Mouse (Mus musculus) C2C12 (cell line): ENCODE measurements around the gene Fbxw13. TPM values are rescaled to one million over a fixed set of nuclear protein-coding genes. Genes with fewer than 3 reads are reported as not detected.
"Not testable (repeated sequence)": the region's sequence is repeated elsewhere in the genome, so short reads cannot be mapped to it uniquely, and the experiment has no call there.

Experiments
- H3K27me3 ChIP-seq: one replicate; pipeline ENCODE4 v1.6.1; 2011; ENCODE audit not compliant: control insufficient read depth, insufficient read depth, insufficient read length
- H3K36me3 ChIP-seq: one replicate; pipeline ENCODE4 v1.6.1; 2011; ENCODE audit not compliant: control insufficient read depth, insufficient read depth
- H3K4me3 ChIP-seq: one replicate; pipeline ENCODE4 v1.5.1; 2011; ENCODE audit warnings: mild to moderate bottlenecking, control low read depth; ENCODE audit not compliant: poor library complexity, insufficient read depth, severe bottlenecking
- H3K79me2 ChIP-seq: one replicate; pipeline ENCODE4 v1.6.1; 2011; ENCODE audit not compliant: control insufficient read depth, insufficient read depth
- H3K79me3 ChIP-seq: one replicate; pipeline ENCODE4 v1.6.1; 2011; ENCODE audit warnings: low read depth, control low read depth
- H3ac ChIP-seq: one replicate; pipeline ENCODE3; 2011; ENCODE audit warnings: low read depth; ENCODE audit not compliant: control insufficient read depth, insufficient read length
- CEBPB ChIP-seq: IDR thresholded peaks from one replicate; pipeline ENCODE4 v1.6.1; 2011; ENCODE audit warnings: low read depth, mild to moderate bottlenecking, control low read depth, moderate library complexity
- CTCF ChIP-seq: IDR thresholded peaks from one replicate; pipeline ENCODE4 v1.5.1; 2011; ENCODE audit not compliant: control insufficient read depth, insufficient read depth, insufficient read length
- FOSL1 ChIP-seq: IDR thresholded peaks from one replicate; pipeline ENCODE4 v1.8.0; 2011; ENCODE audit warnings: mild to moderate bottlenecking, low read length; ENCODE audit not compliant: poor library complexity, insufficient read depth, severe bottlenecking
- MAX ChIP-seq: IDR thresholded peaks from one replicate; pipeline ENCODE4 v1.6.1; 2011; ENCODE audit warnings: mild to moderate bottlenecking, control low read depth
- MYOD1 ChIP-seq: IDR thresholded peaks from one replicate; pipeline ENCODE4 v1.6.1; 2011; ENCODE audit warnings: low read depth; ENCODE audit not compliant: control insufficient read depth, insufficient read length
- MYOG ChIP-seq: IDR thresholded peaks from one replicate; pipeline ENCODE4 v1.6.1; 2011; ENCODE audit not compliant: control insufficient read depth, insufficient read length; ENCODE audit errors: extremely low read depth
- USF1 ChIP-seq: IDR thresholded peaks from one replicate; pipeline ENCODE4 v1.6.1; 2011; ENCODE audit warnings: low read depth, mild to moderate bottlenecking, control low read depth, moderate library complexity
- polyA plus RNA-seq: library from polyadenylated mRNA; unstranded; fragments of >200 nt; fragmentation: generic; extraction: Trizol; gene quantifications from one replicate; pipeline ENCODE4 v1.2.1, GENCODE M21; 2012; ENCODE audit warnings: missing spikeins

Gene Fbxw13
- polyA plus RNA-seq, 1 experiment = not detected

DNA sequence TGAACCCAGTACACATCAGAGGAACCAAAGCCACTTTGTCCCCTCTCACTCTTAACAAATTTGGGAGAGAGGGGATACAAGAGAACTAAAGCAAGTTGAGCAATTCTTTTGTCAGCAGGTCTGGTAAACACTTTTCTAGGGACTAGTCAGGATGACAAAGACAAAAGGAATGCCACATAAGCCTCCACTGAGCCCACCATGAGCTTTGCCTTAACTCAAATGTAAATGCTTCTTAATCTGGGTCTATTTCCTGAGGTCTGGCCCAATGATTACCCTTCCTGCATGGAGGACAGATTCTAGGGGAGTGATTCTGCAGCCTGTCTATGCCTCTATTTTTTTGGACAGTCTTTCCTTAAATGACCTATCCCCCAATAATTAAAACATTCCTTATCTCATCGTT lies 19.5 kb downstream of the Fbxw13 start:
- Histone ChIP-seq H3K36me3 (no peaks in the 10 kb centered on the region), H3K4me3 (no peak overlapping the region), H3K27me3 (no peaks in the 10 kb centered on the region), H3K79me3 (no peaks in the 10 kb centered on the region), H3K79me2 (no peaks in the 10 kb centered on the region), H3ac (no peak overlapping the region)
- no peak for TF ChIP-seq FOSL1
- TF ChIP-seq CTCF = no peak
- TF ChIP-seq CEBPB = no peak
- no peak for TF ChIP-seq MYOG
- TF ChIP-seq MYOD1 = no peak
- TF ChIP-seq MAX = no peak
- no peak for TF ChIP-seq USF1

DNA sequence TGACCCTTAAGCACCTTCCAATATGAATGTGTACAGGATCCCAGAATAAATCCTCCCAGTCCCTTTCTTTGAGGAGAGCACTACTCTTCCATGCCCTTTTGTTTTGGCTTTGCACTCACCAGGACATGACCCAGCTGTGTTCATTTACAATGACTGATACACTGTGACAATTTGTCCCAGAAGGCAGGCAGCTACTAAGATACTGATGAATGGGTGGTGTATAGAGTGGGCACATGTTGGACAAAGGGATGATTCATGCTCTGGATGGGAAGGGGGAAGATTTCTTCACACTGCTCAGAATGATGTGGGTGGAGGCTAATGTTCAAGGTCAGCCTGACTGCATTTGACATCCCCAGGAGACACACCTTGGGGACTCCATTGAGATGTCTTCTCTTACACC lies 28.5 kb downstream of the Fbxw13 start:
- H3K79me3 ChIP-seq = no peaks in the 10 kb centered on the region
- no peaks in the 10 kb centered on the region for H3K27me3 ChIP-seq

GRCm38 (mm10) chr9:109161941-109162340 lies 33.8 kb downstream of the Fbxw13 start, which contains the start of gene Fbxw21:
Fbxw21 (minus strand) TSS chr9:109162041.
- H3K27me3 ChIP-seq = no peaks in the 10 kb centered on the region
- no peak for TF ChIP-seq USF1
- TF ChIP-seq MAX = no peak
- no peak for TF ChIP-seq MYOD1
- TF ChIP-seq CTCF = no peak
- TF ChIP-seq MYOG = no peak
- TF ChIP-seq FOSL1 = no peak
- no peak for TF ChIP-seq CEBPB
- no peaks in the 10 kb centered on the region for H3K79me2 ChIP-seq
- no peaks in the 10 kb centered on the region for H3K79me3 ChIP-seq
- no peak within 1 kb of the TSS for H3ac ChIP-seq
- no peak within 1 kb of the TSS for H3K4me3 ChIP-seq
- H3K36me3 ChIP-seq = no peaks in the 10 kb centered on the region

More for the DNA sequence above, 28.5 kb downstream of the Fbxw13 start:
- TF ChIP-seq MAX = no peak
- Histone ChIP-seq H3K36me3 (no peaks in the 10 kb centered on the region), H3K79me2 (no peaks in the 10 kb centered on the region), H3ac (no peak overlapping the region), H3K4me3 (no peak overlapping the region)

GRCm38 (mm10) chr9:109140414-109140813 lies 55.4 kb downstream of the Fbxw13 start:
- H3K79me2 ChIP-seq, H3K27me3 ChIP-seq, H3K36me3 ChIP-seq, H3ac ChIP-seq, H3K4me3 ChIP-seq, H3K79me3 ChIP-seq: not testable (repeated sequence)

- no peak overlapping the region for H3K4me3 ChIP-seq
- peaks cover 6% of the 10 kb centered on the region for H3K27me3 ChIP-seq
- H3K79me2 ChIP-seq = no peaks in the 10 kb centered on the region
- no peak overlapping the region for H3ac ChIP-seq
- H3K79me3 ChIP-seq = no peaks in the 10 kb centered on the region
- TF ChIP-seq FOSL1 (no peak), USF1 (no peak), CEBPB (no peak), CTCF (no peak), MYOD1 (no peak), MYOG (no peak), MAX (no peak)
- no peaks in the 10 kb centered on the region for H3K36me3 ChIP-seq
Measured at GRCm38 (mm10) chr9:109130076-109130475, 65.7 kb downstream of the Fbxw13 start.

Other genes starting within 250 kb of the Fbxw13 start
- gene Col7a1, start 242.4 kb downstream of the Fbxw13 start, polyA plus RNA-seq = 10.1 TPM
- gene Ucn2, start 210.0 kb downstream of the Fbxw13 start, polyA plus RNA-seq = 0.56 TPM
- 6.7 TPM for gene Pfkfb4, start 204.2 kb downstream of the Fbxw13 start, polyA plus RNA-seq
- gene Shisa5, start 157.4 kb downstream of the Fbxw13 start, polyA plus RNA-seq = 86.4 TPM
- 12.7 TPM for gene Trex1, start 136.2 kb downstream of the Fbxw13 start, polyA plus RNA-seq
- 11.4 TPM for gene Atrip, start 121.9 kb downstream of the Fbxw13 start, polyA plus RNA-seq
- gene Ccdc51, start 113.5 kb downstream of the Fbxw13 start, polyA plus RNA-seq = 12.4 TPM
- 294 TPM for gene Tma7, start 113.4 kb downstream of the Fbxw13 start, polyA plus RNA-seq
- 9.1 TPM for gene Plxnb1, start 100.6 kb downstream of the Fbxw13 start, polyA plus RNA-seq
- not detected for gene Fbxw21, start 33.9 kb downstream of the Fbxw13 start, polyA plus RNA-seq
- not detected for gene Fbxw20, start 38.8 kb upstream of the Fbxw13 start, polyA plus RNA-seq
- not detected for gene Fbxw14, start 91.7 kb upstream of the Fbxw13 start, polyA plus RNA-seq
- not detected for gene Fbxw28, start 143.7 kb upstream of the Fbxw13 start, polyA plus RNA-seq
- gene Fbxw22, start 208.3 kb upstream of the Fbxw13 start, polyA plus RNA-seq = not detected